Mouse (Mus musculus) limb, embryonic 13.5 days (tissue): ENCODE data around the gene Krtap4-16. TPM values are rescaled to one million over a fixed set of nuclear protein-coding genes. Genes with fewer than 3 reads are reported as not detected.
"Not testable (repeated sequence)": the region's sequence is repeated elsewhere in the genome, so short reads cannot be mapped to it uniquely, and the experiment has no call there.

Experiments used
- ATAC-seq: fragments of 200-750 bp; cut with Nextera tagmentation; 2 replicates; pipeline ENCODE4 v1.8.0; 2017; ENCODE audit warnings: low read depth, moderate number of reproducible peaks, moderate TSS enrichment; ENCODE audit not compliant: low FRiP score
- H3K27ac ChIP-seq: fragments of 300-500 bp; sonication (generic); 2 replicates; pipeline ENCODE4 v1.5.1; 2015; ENCODE audit warnings: inconsistent platforms, mild to moderate bottlenecking, moderate library complexity
- H3K27me3 ChIP-seq: fragments of 300-500 bp; sonication (generic); 2 replicates; pipeline ENCODE4 v1.6.1; 2015; ENCODE audit warnings: mild to moderate bottlenecking, inconsistent platforms
- H3K36me3 ChIP-seq: fragments of 300-500 bp; sonication (generic); 2 replicates; pipeline ENCODE4 v1.6.1; 2015; ENCODE audit warnings: inconsistent platforms, mild to moderate bottlenecking, moderate library complexity
- H3K4me1 ChIP-seq: fragments of 300-500 bp; sonication (generic); 2 replicates; pipeline ENCODE4 v1.6.1; 2015; ENCODE audit warnings: inconsistent platforms
- H3K4me2 ChIP-seq: fragments of 300-500 bp; sonication (generic); replicated peaks from 2 replicates; pipeline ENCODE4 v1.6.1; 2015; ENCODE audit warnings: inconsistent platforms, mild to moderate bottlenecking, moderate library complexity
- H3K4me3 ChIP-seq: fragments of 300-500 bp; sonication (generic); 2 replicates; pipeline ENCODE4 v1.5.1; 2015; ENCODE audit warnings: moderate library complexity, mild to moderate bottlenecking, inconsistent platforms
- H3K9ac ChIP-seq: fragments of 300-500 bp; sonication (generic); 2 replicates; pipeline ENCODE4 v1.6.1; 2015; ENCODE audit warnings: mild to moderate bottlenecking, inconsistent platforms
- H3K9me3 ChIP-seq: fragments of 300-500 bp; sonication (generic); 2 replicates; pipeline ENCODE4 v1.6.1; 2016; ENCODE audit warnings: inconsistent platforms
- WGBS: fragments of 180-500 bp; shearing (Covaris S2); methylation state at CpG from one replicate; pipeline ENCODE4 v1.1.7; 2015; 5-methylcytosine and 5-hydroxymethylcytosine counted together
- polyA plus RNA-seq: library from polyadenylated mRNA; unstranded; fragments of >200 nt; fragmentation: Nextera tagmentation; extraction: Ambion mirVana; gene quantifications from 2 replicates; pipeline ENCODE4 v1.2.1, GENCODE M21; 2015

The Krtap4-16 gene
- not detected in 2 replicates for polyA plus RNA-seq

DNA sequence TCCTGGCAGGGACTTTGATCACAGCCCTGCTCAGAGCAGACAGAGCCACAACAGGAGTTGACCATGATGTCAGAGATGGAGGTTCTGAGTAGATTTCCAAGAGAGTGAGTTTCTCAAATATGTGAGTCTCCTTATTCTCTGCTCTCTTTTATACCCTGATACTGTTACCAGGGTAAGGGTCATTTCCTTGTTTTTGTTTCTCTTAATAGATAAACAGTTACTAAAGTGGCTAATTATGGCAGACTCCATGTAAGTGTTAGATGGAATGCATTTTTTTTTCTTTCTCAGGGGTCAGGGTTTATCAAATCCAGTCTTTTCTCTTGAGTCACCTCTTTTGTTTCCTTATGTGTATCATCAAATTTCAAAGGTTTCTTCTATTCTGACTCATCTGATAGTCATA is at the start of gene Krtap4-16:
Gene Krtap4-16, minus strand, starts transcription at position 101 of the 400 bp plus-strand sequence.
- ATAC-seq = no peak
- no peak within 1 kb of the TSS for H3K27ac ChIP-seq
- no peaks in the 10 kb centered on the region for H3K4me1 ChIP-seq
- no peaks in the 10 kb centered on the region for H3K9me3 ChIP-seq
- H3K9ac ChIP-seq = no peak within 1 kb of the TSS
- no peaks in the 10 kb centered on the region for H3K36me3 ChIP-seq
- H3K27me3 ChIP-seq = no peaks in the 10 kb centered on the region
- H3K4me3 ChIP-seq = no peak within 1 kb of the TSS
- H3K4me2 ChIP-seq = no peak within 1 kb of the TSS

DNA sequence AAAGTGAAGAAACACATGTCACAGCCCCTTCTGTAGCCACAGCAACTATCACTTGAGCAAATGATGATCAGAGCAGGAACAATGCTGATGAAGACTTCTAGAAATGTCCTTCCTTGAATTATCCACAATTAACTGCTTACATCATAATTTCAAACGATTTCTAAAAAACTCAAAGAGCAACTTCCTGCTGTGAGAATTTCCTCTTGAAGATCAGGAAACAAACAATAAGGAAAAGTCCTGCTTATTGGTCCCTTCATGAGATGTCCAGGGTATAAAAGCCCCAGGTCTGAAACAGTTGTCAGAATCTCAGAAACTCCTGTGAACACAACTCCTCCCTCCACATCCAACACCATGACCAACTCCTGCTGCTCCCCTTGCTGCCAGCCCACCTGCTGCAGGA is 27.5 kb upstream of the Krtap4-16 start, which contains the start of gene Gm11567:
Gene Gm11567, plus strand, starts transcription at position 301 of the 400 bp plus-strand sequence.
- H3K27me3 ChIP-seq, H3K9ac ChIP-seq, H3K36me3 ChIP-seq, H3K4me2 ChIP-seq, H3K4me1 ChIP-seq, H3K9me3 ChIP-seq, H3K27ac ChIP-seq, ATAC-seq, H3K4me3 ChIP-seq: not testable (repeated sequence)
- 40% methylated on average over 1 of the region's 1 CpGs for WGBS

DNA sequence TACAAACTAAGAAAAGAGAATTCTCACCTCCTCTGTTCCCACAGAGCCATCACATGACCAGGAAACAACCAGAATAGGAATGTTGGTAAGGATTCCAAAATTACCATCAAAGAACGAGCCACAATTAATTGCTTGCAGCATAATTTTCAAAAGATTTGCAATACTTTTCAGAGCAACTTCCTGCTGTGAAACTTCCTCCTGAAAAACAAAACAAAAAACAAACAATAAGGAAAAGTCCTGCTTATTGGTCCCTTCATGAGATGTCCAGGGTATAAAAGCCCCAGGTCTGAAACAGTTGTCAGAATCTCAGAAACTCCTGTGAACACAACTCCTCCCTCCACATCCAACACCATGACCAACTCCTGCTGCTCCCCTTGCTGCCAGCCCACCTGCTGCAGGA is 21.7 kb upstream of the Krtap4-16 start, which contains the start of gene Krtap9-1:
Gene Krtap9-1, plus strand, starts transcription at position 301 of the 400 bp plus-strand sequence.
- not testable (repeated sequence) for H3K4me1 ChIP-seq, H3K9me3 ChIP-seq, H3K4me2 ChIP-seq, ATAC-seq, H3K4me3 ChIP-seq, H3K27me3 ChIP-seq, H3K36me3 ChIP-seq, H3K27ac ChIP-seq, H3K9ac ChIP-seq
- 68% methylated on average over 1 of the region's 1 CpGs for WGBS

DNA sequence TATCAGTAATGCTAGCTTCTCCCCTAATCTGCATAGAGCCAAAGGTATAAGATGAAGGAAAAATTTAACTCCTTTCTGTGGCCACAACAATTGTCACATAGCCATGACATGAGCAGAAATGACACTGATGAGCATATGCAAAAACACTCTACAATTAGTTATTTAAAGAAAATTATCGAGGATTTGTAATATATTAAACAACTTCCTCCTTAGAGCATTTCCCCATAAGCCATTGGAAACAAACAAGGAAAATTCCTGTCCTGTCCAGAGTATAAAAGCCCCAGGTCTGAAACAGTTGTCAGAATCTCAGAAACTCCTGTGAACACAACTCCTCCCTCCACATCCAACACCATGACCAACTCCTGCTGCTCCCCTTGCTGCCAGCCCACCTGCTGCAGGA is 12.8 kb upstream of the Krtap4-16 start, which contains the start of gene Gm11559:
Gene Gm11559, plus strand, starts transcription at position 301 of the 400 bp plus-strand sequence.
- H3K4me1 ChIP-seq, H3K36me3 ChIP-seq, ATAC-seq, H3K4me3 ChIP-seq, H3K9me3 ChIP-seq, H3K4me2 ChIP-seq, H3K27ac ChIP-seq, H3K9ac ChIP-seq, H3K27me3 ChIP-seq: not testable (repeated sequence)
- WGBS = 54% methylated on average over 1 of the region's 1 CpGs

DNA sequence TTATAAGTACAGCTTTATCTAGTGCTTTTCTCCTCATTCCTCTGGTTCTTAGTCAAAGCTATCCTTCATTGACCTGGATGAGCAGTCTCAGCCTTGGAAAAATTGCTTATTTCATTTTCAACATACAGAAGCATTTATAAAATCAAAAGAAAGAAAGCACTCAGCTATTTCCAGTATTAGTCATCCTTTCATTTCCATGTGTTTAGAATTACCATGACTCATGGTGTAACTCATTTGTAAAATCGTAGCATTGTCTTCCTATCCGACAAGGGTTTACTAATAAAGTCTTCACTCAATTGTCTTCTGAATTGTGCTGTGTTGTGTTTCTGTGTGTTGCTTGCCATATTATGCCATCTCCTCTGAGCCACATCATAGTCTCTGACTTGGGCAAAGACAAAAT is 7.4 kb upstream of the Krtap4-16 start:
- Histone ChIP-seq H3K4me1 (no peaks in the 10 kb centered on the region), H3K4me2 (no peak overlapping the region), H3K4me3 (no peak overlapping the region), H3K9ac (no peak overlapping the region), H3K27ac (no peak overlapping the region), H3K9me3 (no peaks in the 10 kb centered on the region), H3K36me3 (no peaks in the 10 kb centered on the region), H3K27me3 (no peaks in the 10 kb centered on the region)
- 73% methylated on average over 2 of the region's 2 CpGs for WGBS
- ATAC-seq = no peak

DNA sequence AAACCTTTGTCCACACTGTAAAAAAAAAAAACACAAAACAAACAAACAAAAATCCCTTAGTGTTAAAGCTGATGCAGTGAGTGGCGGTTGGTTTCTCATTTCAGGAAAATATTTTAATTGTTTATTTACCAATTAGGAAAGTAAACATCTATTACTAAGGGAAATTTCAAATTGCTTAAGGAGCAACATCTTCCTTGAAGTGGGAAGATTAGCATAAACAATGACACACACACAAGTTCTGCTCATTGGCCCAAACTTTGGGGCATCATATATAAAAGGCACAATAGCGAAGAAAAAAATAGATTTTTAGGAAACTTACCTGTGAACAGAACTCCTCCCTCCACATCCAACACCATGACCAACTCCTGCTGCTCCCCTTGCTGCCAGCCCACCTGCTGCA is 6.2 kb upstream of the Krtap4-16 start, which contains the start of gene Gm11568:
Gene Gm11568, plus strand, starts transcription at position 301 of the 400 bp plus-strand sequence.
- ATAC-seq = no peak
- no peaks in the 10 kb centered on the region for H3K36me3 ChIP-seq

DNA sequence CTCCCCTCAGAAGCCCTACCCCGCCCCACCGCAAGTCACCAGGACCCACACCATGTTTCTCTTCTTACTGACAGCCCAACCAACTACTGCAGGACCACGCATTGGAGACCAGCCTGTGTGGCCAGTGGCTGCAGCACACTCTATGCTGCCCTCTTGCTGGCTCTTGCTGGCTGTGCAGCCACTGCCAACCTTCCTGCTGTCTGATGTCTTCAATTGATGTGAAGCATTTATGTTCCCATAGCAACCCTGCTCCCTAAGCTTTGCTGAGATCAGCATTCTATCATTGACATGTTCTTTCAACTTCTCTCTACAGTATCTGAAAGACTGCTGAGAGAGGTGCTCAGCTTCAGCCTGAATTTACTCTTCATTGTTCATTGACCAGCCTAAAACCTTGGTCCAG is 2.7 kb upstream of the Krtap4-16 start:
- 54% methylated on average over 3 of the region's 3 CpGs for WGBS
- no peak for ATAC-seq
- H3K9me3 ChIP-seq = no peaks in the 10 kb centered on the region

More for the DNA sequence above, 6.2 kb upstream of the Krtap4-16 start, which contains the start of gene Gm11568:
- H3K27ac ChIP-seq = no peak within 1 kb of the TSS
- no peaks in the 10 kb centered on the region for H3K9me3 ChIP-seq
- H3K4me2 ChIP-seq = no peak within 1 kb of the TSS
- 85% methylated on average over 2 of the region's 2 CpGs for WGBS
- no peak within 1 kb of the TSS for H3K4me3 ChIP-seq
- no peaks in the 10 kb centered on the region for H3K27me3 ChIP-seq
- H3K4me1 ChIP-seq = no peaks in the 10 kb centered on the region
- H3K9ac ChIP-seq = no peak within 1 kb of the TSS

DNA sequence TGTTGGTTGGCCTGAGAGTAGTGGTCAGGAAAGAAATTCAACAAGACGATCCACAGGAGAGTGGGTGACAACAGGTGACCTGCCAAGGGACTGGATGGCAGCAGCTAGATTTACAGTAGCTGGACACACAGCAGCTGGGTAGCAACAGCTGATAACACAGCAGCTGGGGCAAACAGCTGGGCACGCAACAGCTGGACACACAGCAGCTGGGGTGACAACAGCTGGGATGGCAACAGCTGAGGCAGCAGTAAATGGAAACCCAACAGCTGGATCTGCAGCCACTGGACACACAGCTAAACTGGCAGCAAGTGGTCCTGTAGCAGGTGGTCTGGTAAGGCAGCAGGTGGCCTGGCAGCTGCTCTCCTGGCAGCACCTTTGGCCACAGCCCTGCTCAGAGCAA is 4.7 kb downstream of the Krtap4-16 start:
- H3K36me3 ChIP-seq = no peaks in the 10 kb centered on the region
- H3K27me3 ChIP-seq = no peaks in the 10 kb centered on the region
- no peak for ATAC-seq
- 90% methylated on average over 2 of the region's 2 CpGs for WGBS
- no peaks in the 10 kb centered on the region for H3K9me3 ChIP-seq
- H3K4me2 ChIP-seq = no peak overlapping the region
- H3K27ac ChIP-seq = no peak overlapping the region
- H3K4me3 ChIP-seq = no peak overlapping the region
- no peaks in the 10 kb centered on the region for H3K4me1 ChIP-seq
- H3K9ac ChIP-seq = no peak overlapping the region

More for the DNA sequence above, 2.7 kb upstream of the Krtap4-16 start:
- Histone ChIP-seq H3K27ac (no peak overlapping the region), H3K4me1 (no peaks in the 10 kb centered on the region), H3K9ac (no peak overlapping the region), H3K27me3 (no peaks in the 10 kb centered on the region), H3K4me2 (no peak overlapping the region), H3K4me3 (no peak overlapping the region), H3K36me3 (no peaks in the 10 kb centered on the region)

DNA sequence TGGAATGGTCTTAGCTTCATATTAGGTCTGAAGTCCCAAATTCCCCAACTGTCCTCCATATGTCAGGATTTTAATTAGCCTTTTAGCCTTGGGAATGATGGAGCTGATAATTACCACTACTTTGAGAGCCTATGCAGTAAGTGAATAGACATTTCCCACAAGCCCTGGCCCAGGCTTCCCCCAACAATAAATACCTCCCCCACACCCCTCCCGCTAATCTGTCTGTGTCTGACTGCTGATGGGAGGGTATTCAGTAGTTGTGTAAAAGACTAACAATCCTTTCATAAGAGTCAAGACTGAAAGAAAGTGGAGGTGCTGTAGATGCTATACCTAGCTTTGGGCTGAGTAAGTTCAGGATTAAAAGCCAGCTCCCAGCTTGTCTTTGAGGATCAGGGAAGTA is 9.2 kb downstream of the Krtap4-16 start:
- 35% methylated on average over 1 of the region's 1 CpGs for WGBS
- ATAC-seq = no peak
- H3K4me3 ChIP-seq = no peak overlapping the region
- no peak overlapping the region for H3K4me2 ChIP-seq
- no peaks in the 10 kb centered on the region for H3K9me3 ChIP-seq
- H3K4me1 ChIP-seq = no peaks in the 10 kb centered on the region
- no peak overlapping the region for H3K27ac ChIP-seq
- H3K36me3 ChIP-seq = no peaks in the 10 kb centered on the region
- no peak overlapping the region for H3K9ac ChIP-seq
- H3K27me3 ChIP-seq = no peaks in the 10 kb centered on the region

DNA sequence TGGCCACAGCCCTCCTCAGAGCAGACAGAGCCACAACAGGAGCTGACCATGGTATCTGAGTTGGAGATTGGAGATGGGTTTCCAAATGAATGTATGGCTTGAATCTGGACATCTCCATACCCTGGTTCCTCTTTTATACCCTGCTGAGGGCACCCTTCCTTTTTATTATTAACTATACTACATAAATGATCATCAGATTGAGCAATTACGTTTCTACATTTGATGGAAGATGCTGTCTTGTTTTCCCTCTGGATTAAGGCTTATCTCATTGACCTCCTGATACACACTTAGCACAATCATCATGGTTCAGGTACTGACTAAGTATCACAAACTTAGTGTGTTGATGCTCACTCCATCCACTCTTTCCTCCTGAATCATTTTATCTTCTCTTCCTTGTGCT is 13.4 kb downstream of the Krtap4-16 start, which contains the start of gene 2300003K06Rik:
Gene 2300003K06Rik, minus strand, starts transcription at position 101 of the 400 bp plus-strand sequence.
- Histone ChIP-seq H3K27me3 (no peaks in the 10 kb centered on the region), H3K4me2 (no peak within 1 kb of the TSS), H3K27ac (no peak within 1 kb of the TSS), H3K36me3 (no peaks in the 10 kb centered on the region), H3K9me3 (no peaks in the 10 kb centered on the region), H3K4me1 (no peaks in the 10 kb centered on the region), H3K9ac (no peak within 1 kb of the TSS), H3K4me3 (no peak within 1 kb of the TSS)
- ATAC-seq = no peak
- 79% methylated on average over 1 of the region's 1 CpGs for WGBS

DNA sequence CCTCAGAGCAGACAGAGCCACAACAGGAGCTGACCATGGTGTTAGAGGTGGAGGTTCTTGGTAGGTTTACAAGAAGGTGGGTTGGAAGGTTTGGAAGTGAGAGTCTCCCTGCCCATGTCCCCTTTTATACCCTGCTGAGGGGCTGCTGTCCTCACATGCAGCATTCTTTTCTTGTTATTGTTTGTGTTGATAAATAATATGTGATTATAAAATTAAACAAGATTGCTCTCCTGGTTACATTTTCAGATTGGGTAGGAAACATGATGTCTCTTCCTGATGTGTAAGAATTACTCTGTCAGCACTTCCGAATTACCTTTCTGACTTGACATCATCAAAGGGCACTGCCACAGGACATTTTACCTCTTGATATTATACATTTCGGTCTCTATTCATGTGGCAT is 35.8 kb downstream of the Krtap4-16 start, which contains the start of gene Gm11564:
Gene Gm11564, minus strand, starts transcription at position 101 of the 400 bp plus-strand sequence.
- not testable (repeated sequence) for H3K4me2 ChIP-seq, H3K4me3 ChIP-seq, H3K4me1 ChIP-seq, H3K9ac ChIP-seq, H3K27ac ChIP-seq, H3K36me3 ChIP-seq, ATAC-seq, H3K9me3 ChIP-seq, H3K27me3 ChIP-seq
- 82% methylated on average over 2 of the region's 2 CpGs for WGBS

DNA sequence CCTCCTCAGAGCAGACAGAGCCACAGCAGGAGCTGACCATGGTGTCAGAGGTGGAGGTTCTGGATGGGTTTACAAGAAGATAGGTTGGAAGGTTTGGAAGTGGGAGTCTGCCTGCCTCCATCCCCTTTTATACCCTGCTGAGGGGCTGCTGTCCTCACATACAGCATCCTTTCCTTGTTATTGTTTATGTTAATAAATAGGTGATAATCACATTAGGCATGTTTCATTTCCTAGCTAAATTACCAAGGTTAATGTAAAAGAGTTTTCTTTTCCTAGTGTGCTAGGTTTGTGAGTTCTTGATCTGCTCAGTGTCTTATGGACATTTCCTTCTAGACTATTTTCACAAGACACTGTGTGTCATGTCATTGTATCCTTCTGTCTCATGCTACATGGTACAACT is 41.6 kb downstream of the Krtap4-16 start, which contains the start of gene Krtap4-13:
Gene Krtap4-13, minus strand, starts transcription at position 101 of the 400 bp plus-strand sequence.
- ATAC-seq, H3K9ac ChIP-seq, H3K4me2 ChIP-seq: not testable (repeated sequence)

DNA sequence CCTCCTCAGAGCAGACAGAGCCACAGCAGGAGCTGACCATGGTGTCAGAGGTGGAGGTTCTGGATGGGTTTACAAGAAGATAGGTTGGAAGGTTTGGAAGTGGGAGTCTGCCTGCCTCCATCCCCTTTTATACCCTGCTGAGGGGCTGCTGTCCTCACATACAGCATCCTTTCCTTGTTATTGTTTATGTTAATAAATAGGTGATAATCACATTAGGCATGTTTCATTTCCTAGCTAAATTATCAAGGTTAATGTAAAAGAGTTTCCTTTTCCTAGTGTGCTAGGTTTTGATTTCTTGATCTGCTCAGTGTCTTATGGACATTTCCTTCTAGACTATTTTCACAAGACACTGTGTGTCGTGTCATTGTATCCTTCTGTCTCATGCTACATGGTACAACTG is 47.1 kb downstream of the Krtap4-16 start, which contains the start of gene Gm11554:
Gene Gm11554, minus strand, starts transcription at position 101 of the 400 bp plus-strand sequence.
- H3K27me3 ChIP-seq, H3K4me2 ChIP-seq, H3K9me3 ChIP-seq, ATAC-seq, H3K4me1 ChIP-seq, H3K27ac ChIP-seq, H3K36me3 ChIP-seq, H3K9ac ChIP-seq, H3K4me3 ChIP-seq: not testable (repeated sequence)
- no CpG with 5 or more reads among the region's 1 CpGs for WGBS

More for the DNA sequence above, 41.6 kb downstream of the Krtap4-16 start, which contains the start of gene Krtap4-13:
- H3K9me3 ChIP-seq, H3K4me3 ChIP-seq, H3K27me3 ChIP-seq, H3K4me1 ChIP-seq, H3K36me3 ChIP-seq, H3K27ac ChIP-seq: not testable (repeated sequence)
